Mouse (Mus musculus) midbrain, embryonic 14.5 days (tissue): ENCODE measurements around the gene Tmem151b. TPM values are rescaled to one million over a fixed set of nuclear protein-coding genes. Genes with fewer than 3 reads are reported as not detected.

Experiments used
- ATAC-seq: fragments of 200-750 bp; cut with Nextera tagmentation; 2 replicates; pipeline ENCODE4 v1.8.0; 2017; ENCODE audit warnings: moderate number of reproducible peaks, moderate library complexity; ENCODE audit not compliant: low FRiP score, low TSS enrichment
- DNase-seq: peaks from one replicate; pipeline ENCODE4 v3.0.0-alpha.2; 2015
- H3K27ac ChIP-seq: fragments of 300-500 bp; sonication (generic); replicated peaks from 2 replicates; pipeline ENCODE4 v1.5.1; 2014; ENCODE audit warnings: mild to moderate bottlenecking, low read depth, low read length, moderate library complexity
- H3K27me3 ChIP-seq: fragments of 300-500 bp; sonication (generic); 2 replicates; pipeline ENCODE4 v1.6.1; 2014; ENCODE audit warnings: low read length, control low read depth, mixed read lengths; ENCODE audit not compliant: control insufficient read depth, insufficient read depth
- H3K36me3 ChIP-seq: fragments of 300-500 bp; sonication (generic); 2 replicates; pipeline ENCODE4 v1.6.1; 2014; ENCODE audit warnings: low read length, control low read depth; ENCODE audit not compliant: control insufficient read depth, insufficient read depth
- H3K4me1 ChIP-seq: fragments of 300-500 bp; sonication (generic); 2 replicates; pipeline ENCODE4 v1.6.1; 2014; ENCODE audit warnings: mild to moderate bottlenecking, antibody characterized with exemption, low read length, control low read depth; ENCODE audit not compliant: control insufficient read depth, insufficient read depth
- H3K4me2 ChIP-seq: fragments of 300-500 bp; sonication (generic); 2 replicates; pipeline ENCODE4 v1.6.1; 2014; ENCODE audit warnings: mild to moderate bottlenecking, low read length, moderate library complexity
- H3K4me3 ChIP-seq: fragments of 300-500 bp; sonication (generic); replicated peaks from 2 replicates; pipeline ENCODE4 v1.5.1; 2014; ENCODE audit warnings: low read depth, low read length
- H3K9ac ChIP-seq: fragments of 300-500 bp; sonication (generic); replicated peaks from 2 replicates; pipeline ENCODE4 v1.6.1; 2014; ENCODE audit warnings: mild to moderate bottlenecking, low read length, moderate library complexity
- H3K9me3 ChIP-seq: fragments of 300-500 bp; sonication (generic); 2 replicates; pipeline ENCODE4 v1.6.1; 2016; ENCODE audit warnings: low read length, control low read depth, mixed read lengths; ENCODE audit not compliant: control insufficient read depth
- WGBS: fragments of 180-500 bp; shearing (Covaris S2); extraction: QIAGEN DNeasy Blood & Tissue Kit; methylation state at CpG from one replicate; pipeline ENCODE4 v1.1.7; 2014; 5-methylcytosine and 5-hydroxymethylcytosine counted together
- polyA plus RNA-seq: library from polyadenylated mRNA; unstranded; fragments of >200 nt; fragmentation: Nextera tagmentation; extraction: Ambion mirVana; gene quantifications from 2 replicates; pipeline ENCODE4 v1.2.1, GENCODE M21; 2014

Gene Tmem151b
- polyA plus RNA-seq, 1 experiment from 2014 or later = 20.4 TPM

DNA sequence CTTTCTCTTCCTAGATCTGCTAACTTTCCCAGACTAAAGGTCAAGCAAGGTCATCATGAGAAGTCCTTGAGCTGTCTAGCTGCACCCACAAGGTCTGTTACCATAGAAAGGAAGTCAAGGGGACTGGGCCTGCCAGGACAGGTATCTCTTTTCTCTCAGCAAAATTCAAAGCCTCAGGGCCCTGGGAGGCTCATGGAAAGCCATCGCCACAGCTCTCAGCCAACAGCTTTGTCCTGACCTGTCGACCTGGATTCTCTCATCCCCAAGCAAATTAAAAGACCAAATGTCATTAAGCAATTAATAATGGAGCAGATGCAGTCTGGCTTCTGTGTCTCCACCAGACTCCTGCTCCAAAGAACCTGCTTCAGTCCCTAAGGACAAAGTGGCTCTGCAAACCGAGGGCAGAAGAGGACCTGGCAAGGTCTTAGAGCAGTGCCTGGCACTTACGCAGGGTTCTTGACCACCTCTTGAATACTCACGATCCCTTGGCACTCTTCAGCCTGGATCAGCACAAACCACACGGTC, 43.5 kb downstream of the Tmem151b start:
- WGBS = 79% methylated on average over 6 of the region's 6 CpGs

DNA sequence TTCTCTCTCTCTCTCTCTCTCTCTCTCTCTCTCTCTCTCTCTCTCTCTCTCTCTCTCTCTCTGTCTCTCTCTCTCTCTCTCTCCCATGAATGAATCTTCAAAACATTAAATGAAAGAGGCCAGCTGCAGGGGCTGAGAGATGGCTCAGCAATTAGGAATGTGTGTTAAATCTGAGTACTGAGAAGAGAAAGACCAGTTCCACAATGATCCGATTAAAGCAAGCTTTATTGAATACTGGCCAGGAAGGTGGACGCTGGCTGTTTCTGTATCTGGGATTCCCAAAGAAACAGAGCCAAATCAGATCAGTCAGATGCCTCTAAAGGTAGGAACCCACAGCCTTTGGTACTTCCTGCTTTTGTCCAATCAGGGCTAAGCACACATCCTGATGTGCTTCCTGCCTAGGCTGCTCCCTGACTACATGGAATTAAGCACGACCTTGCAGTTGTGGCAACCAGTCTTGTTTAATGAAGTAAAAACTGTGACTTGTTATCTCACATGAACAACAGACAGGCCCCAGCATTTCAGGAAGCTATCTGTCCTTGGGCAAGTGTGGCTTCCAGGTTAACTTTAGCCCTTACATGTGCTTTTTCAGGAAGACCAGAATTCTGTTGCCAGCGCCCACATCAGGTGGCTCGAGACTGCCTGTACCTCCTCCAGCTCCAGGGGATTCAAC, 46.0 kb downstream of the Tmem151b start:
- H3K27me3 ChIP-seq = no peaks in the 10 kb centered on the region
- DNase-seq (no peak), ATAC-seq (no peak)
- WGBS = 69% methylated on average over 5 of the region's 5 CpGs
- H3K9ac ChIP-seq = no peak overlapping the region
- no peaks in the 10 kb centered on the region for H3K9me3 ChIP-seq
- no peak overlapping the region for H3K4me2 ChIP-seq
- H3K4me3 ChIP-seq = no peak overlapping the region
- 0 out of 2 replicates have a peak, but pooled peaks cover under 1% of the 10 kb centered on the region for H3K36me3 ChIP-seq
- H3K4me1 ChIP-seq = 0 out of 2 replicates have a peak, but pooled peaks cover 5% of the 10 kb centered on the region
- no peak overlapping the region for H3K27ac ChIP-seq

More for the DNA sequence above, 43.5 kb downstream of the Tmem151b start:
- ATAC-seq (no peak), DNase-seq (no peak)
- no peak overlapping the region; the same call in 1 of the 2 replicates for H3K9ac ChIP-seq
- no peak overlapping the region for H3K27ac ChIP-seq
- H3K4me1 ChIP-seq = 0 out of 2 replicates have a peak, but pooled peaks cover 5% of the 10 kb centered on the region
- H3K4me3 ChIP-seq = no peak overlapping the region
- H3K4me2 ChIP-seq = no peak overlapping the region
- H3K9me3 ChIP-seq = no peaks in the 10 kb centered on the region
- H3K36me3 ChIP-seq = peaks cover 11% of the 10 kb centered on the region; the same call in 1 of the 2 replicates
- no peaks in the 10 kb centered on the region for H3K27me3 ChIP-seq

DNA sequence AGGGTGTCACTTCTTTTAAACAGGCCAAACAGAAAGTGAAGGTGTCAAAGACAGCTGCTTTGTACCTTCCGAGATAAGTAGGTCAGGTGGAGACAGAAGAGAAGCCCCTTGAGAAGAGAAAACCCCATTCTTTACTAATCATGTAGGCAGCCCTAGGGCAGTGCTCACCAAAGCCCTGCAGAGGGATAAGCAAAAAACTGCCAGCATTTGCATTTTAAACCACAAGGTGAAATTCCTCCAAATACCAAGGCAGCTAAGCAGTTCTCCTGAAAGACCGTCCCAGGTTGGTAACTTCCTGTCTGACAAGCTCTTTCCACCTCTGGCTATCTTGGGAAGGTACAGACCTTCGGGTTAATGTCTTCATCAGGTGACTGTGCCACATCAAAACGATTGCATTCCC, 47.2 kb downstream of the Tmem151b start:
- no peaks in the 10 kb centered on the region for H3K36me3 ChIP-seq
- no peaks in the 10 kb centered on the region for H3K27me3 ChIP-seq
- no peak overlapping the region for H3K4me3 ChIP-seq
- DNase-seq (no peak), ATAC-seq (no peak)
- 0 out of 2 replicates have a peak, but pooled peaks cover 5% of the 10 kb centered on the region for H3K4me1 ChIP-seq
- H3K4me2 ChIP-seq = no peak overlapping the region
- WGBS = 56% methylated on average over 4 of the region's 4 CpGs
- no peak overlapping the region for H3K27ac ChIP-seq
- no peak overlapping the region for H3K9ac ChIP-seq
- H3K9me3 ChIP-seq = no peaks in the 10 kb centered on the region

DNA sequence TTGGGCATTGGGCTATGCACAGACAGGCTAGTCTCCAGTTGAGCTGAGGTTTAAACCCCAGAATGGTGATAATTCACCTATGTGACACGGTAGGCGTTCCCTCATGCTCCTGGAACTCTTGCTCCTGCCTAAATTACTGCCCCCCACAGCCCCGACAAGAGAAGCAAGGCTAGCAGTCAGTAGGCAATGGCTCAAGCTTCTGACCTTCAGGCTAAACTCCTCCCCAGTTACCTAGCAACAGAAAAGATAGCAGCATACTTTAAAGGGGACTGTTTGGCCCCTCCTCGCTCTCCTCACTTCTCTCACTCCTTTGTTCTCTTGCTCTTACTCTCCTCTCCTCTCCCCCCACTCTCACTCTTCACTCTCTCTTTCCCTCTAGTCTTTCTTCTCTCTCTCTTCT, 48.5 kb downstream of the Tmem151b start:
- Histone ChIP-seq H3K4me2 (no peak overlapping the region), H3K4me1 (no peaks in the 10 kb centered on the region), H3K4me3 (no peak overlapping the region), H3K27me3 (no peaks in the 10 kb centered on the region), H3K9ac (no peak overlapping the region), H3K36me3 (no peaks in the 10 kb centered on the region), H3K9me3 (no peaks in the 10 kb centered on the region), H3K27ac (no peak overlapping the region)
- DNase-seq = no peak
- 35% methylated on average over 4 of the region's 4 CpGs for WGBS
- no peak for ATAC-seq

DNA sequence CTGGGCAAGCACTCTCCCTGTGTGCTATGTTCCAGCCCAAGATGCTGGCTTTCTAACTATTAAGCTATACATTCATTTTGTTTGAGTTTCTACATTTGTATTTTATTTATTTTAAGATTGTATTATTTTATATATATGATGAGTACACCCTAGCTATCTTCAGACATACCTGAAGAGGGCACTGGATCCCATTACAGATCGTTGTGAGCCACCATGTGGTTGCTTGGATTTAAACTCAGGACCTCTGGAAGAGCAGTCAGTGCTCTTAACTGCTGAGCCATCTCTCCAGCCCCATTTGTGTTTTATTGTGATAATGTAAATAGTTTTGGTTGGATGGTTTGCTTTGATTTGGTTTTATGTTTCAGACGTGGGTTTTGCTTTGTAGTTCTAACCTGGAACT, 50.0 kb downstream of the Tmem151b start:
- Histone ChIP-seq H3K36me3 (no peaks in the 10 kb centered on the region), H3K9me3 (no peaks in the 10 kb centered on the region), H3K27me3 (no peaks in the 10 kb centered on the region), H3K27ac (no peak overlapping the region), H3K9ac (no peak overlapping the region), H3K4me1 (no peaks in the 10 kb centered on the region), H3K4me3 (no peak overlapping the region), H3K4me2 (no peak overlapping the region)
- ATAC-seq = no peak
- WGBS = 52% methylated on average over 2 of the region's 2 CpGs
- DNase-seq = no peak

DNA sequence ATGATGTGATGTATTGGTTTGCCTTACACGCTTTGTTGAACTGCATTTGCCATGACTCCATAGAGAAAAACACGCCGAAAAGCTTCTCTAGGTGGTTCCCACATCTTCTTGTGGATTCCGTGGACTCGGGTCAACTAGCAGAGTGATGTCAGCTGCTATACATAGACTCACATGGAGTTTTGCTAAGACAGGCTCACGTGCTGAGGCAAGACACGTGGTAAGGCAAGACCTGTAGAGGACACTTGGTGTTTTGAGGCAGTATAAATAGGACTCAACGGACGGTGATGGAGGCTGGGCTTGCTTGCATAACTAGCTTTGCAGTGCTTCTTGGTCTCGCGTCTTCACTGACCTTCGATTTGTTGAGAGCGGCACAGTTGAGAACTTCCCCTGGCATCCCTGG, 51.1 kb downstream of the Tmem151b start:
- 85% methylated on average over 13 of the region's 13 CpGs for WGBS
- ATAC-seq = no peak

DNA sequence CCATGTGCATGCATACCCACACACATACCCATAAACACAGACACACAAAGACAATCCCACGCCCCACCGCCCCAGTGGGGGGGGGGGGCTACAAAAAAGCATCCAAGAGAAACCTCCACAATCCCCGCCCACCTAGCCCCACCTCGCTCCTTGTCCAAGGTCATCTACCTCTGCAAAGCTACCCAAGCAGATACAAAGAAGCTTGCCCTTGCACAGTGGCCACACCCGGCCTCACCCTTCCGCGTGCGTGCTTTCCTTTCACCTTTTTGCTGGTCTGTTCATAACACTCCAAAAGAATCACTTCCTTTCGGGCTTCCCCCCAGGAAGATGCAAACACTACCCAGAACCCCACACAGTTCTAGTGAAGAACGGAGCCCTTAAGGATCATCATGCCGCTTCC, 54.1 kb downstream of the Tmem151b start:
- Histone ChIP-seq H3K4me3 (no peak overlapping the region), H3K9me3 (no peaks in the 10 kb centered on the region), H3K4me1 (no peaks in the 10 kb centered on the region), H3K36me3 (no peaks in the 10 kb centered on the region), H3K27me3 (no peaks in the 10 kb centered on the region), H3K4me2 (no peak overlapping the region), H3K27ac (no peak overlapping the region), H3K9ac (no peak overlapping the region)
- ATAC-seq (no peak), DNase-seq (no peak)
- WGBS = 78% methylated on average over 11 of the region's 11 CpGs

More for the DNA sequence above, 51.1 kb downstream of the Tmem151b start:
- Histone ChIP-seq H3K4me3 (no peak overlapping the region), H3K4me1 (no peaks in the 10 kb centered on the region), H3K9me3 (no peaks in the 10 kb centered on the region), H3K9ac (no peak overlapping the region), H3K27ac (no peak overlapping the region), H3K27me3 (no peaks in the 10 kb centered on the region), H3K36me3 (no peaks in the 10 kb centered on the region), H3K4me2 (no peak overlapping the region)
- no peak for DNase-seq
